Mouse (Mus musculus): ENCODE results near the gene Hsd17b14.
A peak's percentile ranks its signal among the peaks of the same experiment; 100 is the strongest.

DNA sequence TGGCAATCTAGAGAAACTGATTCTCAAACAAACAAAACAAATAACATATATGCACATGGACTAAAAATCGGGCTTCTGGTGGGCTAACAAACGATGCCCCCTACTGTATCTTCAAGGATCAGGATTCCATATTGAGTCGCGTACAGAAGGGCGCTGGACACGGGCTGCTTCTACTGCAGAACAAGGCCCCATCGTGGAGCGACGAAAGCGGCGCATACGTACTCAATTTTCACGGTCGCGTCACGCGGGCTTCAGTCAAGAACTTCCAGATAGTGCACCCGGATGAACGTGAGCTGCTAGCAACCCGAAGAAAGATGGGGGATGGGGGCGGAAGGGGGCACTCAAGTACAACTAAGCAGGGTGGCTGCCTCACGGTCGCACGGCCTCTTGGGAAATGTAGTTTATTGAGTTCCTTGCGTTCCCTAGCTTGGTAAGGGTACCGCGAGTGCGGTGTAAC lies 32.9 kb upstream of the Hsd17b14 start:
- peak; percentile 63 for TF ChIP-seq POLR2A (IDR thresholded peaks at IDR 0.05; ENCODE audit: low read depth, low read length)
- TF ChIP-seq CTCF (IDR thresholded peaks at IDR 0.05; ENCODE audit: borderline replicate concordance, insufficient read depth, low read length), result no peak
